Mouse (Mus musculus) lung, postnatal 4 days (tissue): Measurements from ENCODE around the gene Gpc4.

ENCODE experiments used
- DNase-seq, 2 experiments: peaks; one replicate each; pipeline ENCODE4 v3.0.0; 2021

The Gpc4 gene

GRCm38 (mm10) chrX:52144491-52144890 is 20.6 kb downstream of the Gpc4 start:
- no peak for DNase-seq

GRCm38 (mm10) chrX:52140316-52140715 is 24.7 kb downstream of the Gpc4 start:
- no peak for DNase-seq

- DNase-seq: no peak
These were observed 26.5 kb downstream of the Gpc4 start for GRCm38 (mm10) chrX:52138461-52139075.

GRCm38 (mm10) chrX:52138033-52138432 is 27.0 kb downstream of the Gpc4 start:
- no peak for DNase-seq

- no peak for DNase-seq
These were observed 28.5 kb downstream of the Gpc4 start for GRCm38 (mm10) chrX:52136525-52136924.

GRCm38 (mm10) chrX:52129604-52130003 is 35.4 kb downstream of the Gpc4 start:
- DNase-seq: no peak

- no peak for DNase-seq
These were observed 36.3 kb downstream of the Gpc4 start for GRCm38 (mm10) chrX:52128794-52129193.

- no peak for DNase-seq
These were observed 51.4 kb downstream of the Gpc4 start for GRCm38 (mm10) chrX:52113651-52114050.

GRCm38 (mm10) chrX:52109663-52110062 is 55.4 kb downstream of the Gpc4 start:
- DNase-seq: no peak

GRCm38 (mm10) chrX:52108966-52109365 is 56.1 kb downstream of the Gpc4 start:
- DNase-seq: no peak

- DNase-seq: no peak
These were observed 61.3 kb downstream of the Gpc4 start for GRCm38 (mm10) chrX:52103771-52104170.

GRCm38 (mm10) chrX:52101940-52102339 is 63.1 kb downstream of the Gpc4 start:
- DNase-seq: no peak

GRCm38 (mm10) chrX:52101445-52101844 is 63.6 kb downstream of the Gpc4 start:
- no peak for DNase-seq

- DNase-seq: peak in 1 of 2 experiments; percentile 8
These were observed 77.2 kb downstream of the Gpc4 start for GRCm38 (mm10) chrX:52087726-52088348.

- no peak for DNase-seq
These were observed 78.0 kb downstream of the Gpc4 start for GRCm38 (mm10) chrX:52086885-52087573.

GRCm38 (mm10) chrX:52083557-52083956 is 81.5 kb downstream of the Gpc4 start:
- DNase-seq: no peak

- no peak for DNase-seq
These were observed 92.6 kb downstream of the Gpc4 start for GRCm38 (mm10) chrX:52072410-52072809.

- DNase-seq: peak; percentile 13 to 34
These were observed 111.6 kb downstream of the Gpc4 start for GRCm38 (mm10) chrX:52053416-52053815.

- peak; percentile 7 to 44 for DNase-seq
These were observed 113.0 kb downstream of the Gpc4 start for GRCm38 (mm10) chrX:52052011-52052410.

GRCm38 (mm10) chrX:52050941-52051340 is 114.1 kb downstream of the Gpc4 start:
- no peak for DNase-seq

GRCm38 (mm10) chrX:52039875-52040274 is 125.2 kb downstream of the Gpc4 start:
- DNase-seq: no peak

- DNase-seq: no peak
These were observed 134.9 kb downstream of the Gpc4 start for GRCm38 (mm10) chrX:52030146-52030545.

GRCm38 (mm10) chrX:52017660-52018059 is 147.4 kb downstream of the Gpc4 start:
- DNase-seq: peak; percentile 6 to 47
